Mouse (Mus musculus): ENCODE results near the gene Nek11. TPM values are rescaled to one million over a fixed set of nuclear protein-coding genes. Genes with fewer than 3 reads are reported as not detected.

Gene Nek11
- polyA plus RNA-seq, 1 experiment from 2014 or later: 1.7 TPM

- H3K9ac ChIP-seq (ENCODE audit: low read length): no peak overlapping the region
- H3K4me3 ChIP-seq (ENCODE audit: low read depth, low read length): no peak overlapping the region
- no peaks in the 10 kb centered on the region for H3K9me3 ChIP-seq (replicated peaks; ENCODE audit: control insufficient read depth, low read length)
- H3K27me3 ChIP-seq (replicated peaks; ENCODE audit: control insufficient read depth, insufficient read depth, low read length): no peaks in the 10 kb centered on the region
- WGBS: 62% methylated on average over 10 of the region's 10 CpGs
- H3K4me2 ChIP-seq (ENCODE audit: low read length): no peak overlapping the region
- no peaks in the 10 kb centered on the region for H3K36me3 ChIP-seq (ENCODE audit: control insufficient read depth, insufficient read depth, low read length)
- ATAC-seq: 0 out of 2 replicates have a peak, but pooled peaks have one; percentile 15
- no peaks in the 10 kb centered on the region; the same call in 1 of the 2 replicates for H3K4me1 ChIP-seq (ENCODE audit: control insufficient read depth, insufficient read depth, low read length)
- DNase-seq (ENCODE audit: low spot score): peak; percentile 20
- H3K27ac ChIP-seq (ENCODE audit: low read depth, low read length): no peak overlapping the region
These were observed 137.7 kb downstream of the Nek11 start for GRCm38 (mm10) chr9:105257668-105258067.

GRCm38 (mm10) chr9:105254076-105254475, 141.2 kb downstream of the Nek11 start:
- Histone ChIP-seq H3K27ac (ENCODE audit: low read depth, low read length) (no peak overlapping the region), H3K36me3 (ENCODE audit: control insufficient read depth, insufficient read depth, low read length) (no peaks in the 10 kb centered on the region), H3K4me2 (ENCODE audit: low read length) (no peak overlapping the region), H3K27me3 (replicated peaks; ENCODE audit: control insufficient read depth, insufficient read depth, low read length) (no peaks in the 10 kb centered on the region), H3K9me3 (replicated peaks; ENCODE audit: control insufficient read depth, low read length) (no peaks in the 10 kb centered on the region), H3K4me3 (ENCODE audit: low read depth, low read length) (no peak overlapping the region), H3K4me1 (ENCODE audit: control insufficient read depth, insufficient read depth, low read length) (no peaks in the 10 kb centered on the region; the same call in 1 of the 2 replicates), H3K9ac (ENCODE audit: low read length) (no peak overlapping the region)
- ATAC-seq (no peak), DNase-seq (ENCODE audit: low spot score) (no peak)
- WGBS: 96% methylated on average over 1 of the region's 1 CpGs

DNA sequence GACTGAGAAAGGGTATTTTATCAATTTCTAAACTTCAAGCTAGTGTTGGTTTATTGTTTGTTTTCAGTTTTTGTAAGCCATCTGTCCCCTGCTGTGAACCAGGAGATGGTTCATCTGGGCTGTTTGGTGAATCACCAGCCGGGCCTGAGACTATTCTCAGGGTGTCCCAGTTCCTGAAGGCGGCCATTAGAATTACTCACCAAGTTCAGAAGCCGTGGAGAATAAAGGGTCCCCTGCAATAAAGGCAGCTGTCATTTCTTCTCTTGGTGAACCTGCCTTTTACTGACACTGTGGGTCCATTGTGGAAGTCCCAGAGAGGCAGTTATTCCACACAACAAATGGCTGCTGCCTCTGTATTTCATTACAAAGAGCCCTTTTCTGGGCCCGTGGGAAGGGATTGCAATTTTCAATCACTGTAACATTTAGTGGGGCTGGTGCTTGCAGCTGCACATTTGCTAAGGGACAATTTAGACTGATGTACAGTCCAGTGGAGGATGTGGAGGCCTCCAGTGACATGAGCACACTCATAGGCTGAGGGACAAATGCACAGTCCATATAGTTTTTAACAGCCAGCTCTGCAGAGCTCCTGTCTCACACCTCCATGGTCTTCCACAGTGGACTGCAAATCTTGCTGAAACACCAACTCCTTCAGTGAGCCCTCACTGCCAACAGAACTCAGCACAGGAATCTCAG, 142.8 kb downstream of the Nek11 start:
- Histone ChIP-seq H3K27ac (ENCODE audit: low read depth, low read length) (no peak overlapping the region), H3K9me3 (replicated peaks; ENCODE audit: control insufficient read depth, low read length) (no peaks in the 10 kb centered on the region), H3K4me2 (ENCODE audit: low read length) (no peak overlapping the region), H3K9ac (ENCODE audit: low read length) (no peak overlapping the region), H3K36me3 (ENCODE audit: control insufficient read depth, insufficient read depth, low read length) (no peaks in the 10 kb centered on the region), H3K27me3 (replicated peaks; ENCODE audit: control insufficient read depth, insufficient read depth, low read length) (no peaks in the 10 kb centered on the region), H3K4me3 (ENCODE audit: low read depth, low read length) (no peak overlapping the region), H3K4me1 (ENCODE audit: control insufficient read depth, insufficient read depth, low read length) (no peaks in the 10 kb centered on the region)
- DNase-seq (ENCODE audit: low spot score) (no peak), ATAC-seq (peak; percentile 42; the same call in 1 of the 2 replicates)
- 51% methylated on average over 4 of the region's 4 CpGs for WGBS

DNA sequence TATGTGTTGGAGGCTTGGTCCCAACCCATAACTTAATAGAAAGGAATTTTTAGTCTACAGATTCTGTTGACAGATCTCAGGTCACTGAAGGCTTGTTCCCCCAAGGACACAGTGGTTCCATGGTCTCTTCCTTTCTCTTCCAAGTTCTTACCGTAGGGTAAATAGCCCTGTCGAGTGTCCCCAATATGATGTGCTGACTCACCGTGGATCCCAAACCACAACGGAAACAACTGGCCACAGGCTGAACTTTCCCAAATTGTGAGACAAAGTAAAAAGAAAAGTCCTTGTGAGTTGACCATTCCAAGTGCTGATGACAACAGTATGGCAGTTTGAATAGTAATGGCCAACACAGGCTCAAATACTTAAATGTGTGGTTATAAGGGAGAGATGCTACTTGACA, 144.1 kb downstream of the Nek11 start:
- WGBS: 96% methylated on average over 4 of the region's 4 CpGs
- Histone ChIP-seq H3K9me3 (replicated peaks; ENCODE audit: control insufficient read depth, low read length) (no peaks in the 10 kb centered on the region), H3K4me3 (ENCODE audit: low read depth, low read length) (no peak overlapping the region), H3K4me1 (ENCODE audit: control insufficient read depth, insufficient read depth, low read length) (no peaks in the 10 kb centered on the region), H3K4me2 (ENCODE audit: low read length) (no peak overlapping the region), H3K9ac (ENCODE audit: low read length) (no peak overlapping the region), H3K27ac (ENCODE audit: low read depth, low read length) (no peak overlapping the region), H3K27me3 (replicated peaks; ENCODE audit: control insufficient read depth, insufficient read depth, low read length) (no peaks in the 10 kb centered on the region), H3K36me3 (ENCODE audit: control insufficient read depth, insufficient read depth, low read length) (no peaks in the 10 kb centered on the region)
- DNase-seq (ENCODE audit: low spot score): no peak
- ATAC-seq: no peak

- no peaks in the 10 kb centered on the region for H3K9me3 ChIP-seq (replicated peaks; ENCODE audit: control insufficient read depth, low read length)
- H3K27me3 ChIP-seq (replicated peaks; ENCODE audit: control insufficient read depth, insufficient read depth, low read length): no peaks in the 10 kb centered on the region
- no peaks in the 10 kb centered on the region for H3K4me1 ChIP-seq (ENCODE audit: control insufficient read depth, insufficient read depth, low read length)
- H3K4me3 ChIP-seq (ENCODE audit: low read depth, low read length): no peak overlapping the region
- 37% methylated on average over 5 of the region's 5 CpGs for WGBS
- DNase-seq (ENCODE audit: low spot score): no peak
- no peak overlapping the region for H3K27ac ChIP-seq (ENCODE audit: low read depth, low read length)
- H3K4me2 ChIP-seq (ENCODE audit: low read length): no peak overlapping the region
- ATAC-seq: no peak
- no peak overlapping the region for H3K9ac ChIP-seq (ENCODE audit: low read length)
- H3K36me3 ChIP-seq (ENCODE audit: control insufficient read depth, insufficient read depth, low read length): no peaks in the 10 kb centered on the region
These were observed 151.3 kb downstream of the Nek11 start for GRCm38 (mm10) chr9:105244024-105244423.

GRCm38 (mm10) chr9:105214434-105214833, 180.9 kb downstream of the Nek11 start:
- Histone ChIP-seq H3K4me2 (ENCODE audit: low read length) (no peak overlapping the region), H3K27ac (ENCODE audit: low read depth, low read length) (no peak overlapping the region), H3K4me3 (ENCODE audit: low read depth, low read length) (no peak overlapping the region), H3K9me3 (replicated peaks; ENCODE audit: control insufficient read depth, low read length) (no peaks in the 10 kb centered on the region), H3K27me3 (replicated peaks; ENCODE audit: control insufficient read depth, insufficient read depth, low read length) (no peaks in the 10 kb centered on the region), H3K9ac (ENCODE audit: low read length) (no peak overlapping the region), H3K36me3 (ENCODE audit: control insufficient read depth, insufficient read depth, low read length) (no peaks in the 10 kb centered on the region), H3K4me1 (ENCODE audit: control insufficient read depth, insufficient read depth, low read length) (no peaks in the 10 kb centered on the region)
- 58% methylated on average over 4 of the region's 4 CpGs for WGBS
- DNase-seq (ENCODE audit: low spot score) (no peak), ATAC-seq (no peak)

DNA sequence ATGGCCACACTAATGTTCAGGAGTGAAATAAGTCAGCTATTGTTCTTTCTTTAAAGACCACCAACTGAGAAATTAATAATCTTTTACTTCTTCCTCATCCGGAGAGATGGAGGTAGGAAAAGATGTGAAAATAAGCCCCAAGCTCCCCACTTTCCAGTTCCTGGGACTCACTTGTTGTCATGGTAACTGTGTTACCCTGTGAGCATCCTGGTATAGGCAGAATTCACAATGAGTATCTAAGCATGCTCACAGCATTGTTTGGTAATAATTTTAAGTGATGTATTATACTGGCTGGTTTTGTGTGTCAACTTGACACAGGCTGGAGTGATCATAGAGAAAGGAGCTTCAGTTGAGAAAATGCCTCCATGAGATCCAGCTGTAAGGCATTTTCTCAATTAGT, 195.0 kb downstream of the Nek11 start:
- Histone ChIP-seq H3K4me2 (ENCODE audit: low read length) (no peak overlapping the region), H3K9me3 (replicated peaks; ENCODE audit: control insufficient read depth, low read length) (no peaks in the 10 kb centered on the region), H3K4me1 (ENCODE audit: control insufficient read depth, insufficient read depth, low read length) (no peaks in the 10 kb centered on the region), H3K4me3 (ENCODE audit: low read depth, low read length) (no peak overlapping the region), H3K9ac (ENCODE audit: low read length) (no peak overlapping the region), H3K36me3 (ENCODE audit: control insufficient read depth, insufficient read depth, low read length) (no peaks in the 10 kb centered on the region), H3K27me3 (replicated peaks; ENCODE audit: control insufficient read depth, insufficient read depth, low read length) (no peaks in the 10 kb centered on the region), H3K27ac (ENCODE audit: low read depth, low read length) (no peak overlapping the region)
- ATAC-seq (no peak), DNase-seq (ENCODE audit: low spot score) (peak; percentile 34)
- WGBS: 13% methylated on average over 1 of the region's 1 CpGs

DNA sequence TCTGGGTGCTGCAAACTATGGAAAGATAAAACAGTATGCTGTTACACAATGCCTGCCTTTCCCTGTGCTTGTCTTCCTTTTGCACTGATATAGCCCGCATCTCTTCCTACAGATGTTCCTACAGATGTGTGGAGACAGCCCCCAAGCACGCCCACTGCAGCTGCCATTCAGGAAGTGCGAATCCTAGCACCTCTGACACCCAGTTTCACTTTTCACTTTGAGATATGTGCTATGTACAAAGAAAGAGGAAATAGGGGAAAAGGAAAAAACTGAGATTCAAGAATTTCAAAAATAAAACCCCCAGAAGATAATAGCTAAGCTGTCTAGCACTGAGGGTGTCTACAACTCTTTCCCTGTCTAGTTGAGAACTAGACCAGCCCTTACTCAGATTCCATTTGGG, 208.6 kb downstream of the Nek11 start:
- no peak for ATAC-seq
- H3K9ac ChIP-seq (ENCODE audit: low read length): no peak overlapping the region
- 83% methylated on average over 3 of the region's 3 CpGs for WGBS
- no peaks in the 10 kb centered on the region for H3K4me1 ChIP-seq (ENCODE audit: control insufficient read depth, insufficient read depth, low read length)
- H3K36me3 ChIP-seq (ENCODE audit: control insufficient read depth, insufficient read depth, low read length): no peaks in the 10 kb centered on the region
- no peak overlapping the region for H3K27ac ChIP-seq (ENCODE audit: low read depth, low read length)
- no peak overlapping the region for H3K4me3 ChIP-seq (ENCODE audit: low read depth, low read length)
- no peak for DNase-seq (ENCODE audit: low spot score)
- H3K27me3 ChIP-seq (replicated peaks; ENCODE audit: control insufficient read depth, insufficient read depth, low read length): no peaks in the 10 kb centered on the region
- no peaks in the 10 kb centered on the region for H3K9me3 ChIP-seq (replicated peaks; ENCODE audit: control insufficient read depth, low read length)
- no peak overlapping the region for H3K4me2 ChIP-seq (ENCODE audit: low read length)

- WGBS: 88% methylated on average over 3 of the region's 3 CpGs
- Histone ChIP-seq H3K9ac (ENCODE audit: low read length) (no peak overlapping the region), H3K4me2 (ENCODE audit: low read length) (no peak overlapping the region), H3K27ac (ENCODE audit: low read depth, low read length) (no peak overlapping the region), H3K27me3 (replicated peaks; ENCODE audit: control insufficient read depth, insufficient read depth, low read length) (no peaks in the 10 kb centered on the region), H3K4me1 (ENCODE audit: control insufficient read depth, insufficient read depth, low read length) (no peaks in the 10 kb centered on the region), H3K9me3 (replicated peaks; ENCODE audit: control insufficient read depth, low read length) (no peaks in the 10 kb centered on the region), H3K36me3 (ENCODE audit: control insufficient read depth, insufficient read depth, low read length) (no peaks in the 10 kb centered on the region), H3K4me3 (ENCODE audit: low read depth, low read length) (no peak overlapping the region)
- ATAC-seq (no peak), DNase-seq (ENCODE audit: low spot score) (no peak)
These were observed 212.9 kb downstream of the Nek11 start for GRCm38 (mm10) chr9:105182392-105182791.
